Mouse (Mus musculus) right cerebral cortex, postnatal 10 days (tissue): ENCODE measurements at regions not wholly inside any gene's neighbourhood (a gene's known extent, or its start where the extent isn't known, plus 50 kb on each side); places are given as distances from the start of the nearest gene placed in this dataset.
A peak's percentile ranks its signal among the peaks of the same experiment; 100 is the strongest.

Experiments used
- DNase-seq, 2 experiments: peaks; one replicate each; pipeline ENCODE4 v3.0.0; 2021; ENCODE audit warnings: low spot score in 2 of 2

DNA sequence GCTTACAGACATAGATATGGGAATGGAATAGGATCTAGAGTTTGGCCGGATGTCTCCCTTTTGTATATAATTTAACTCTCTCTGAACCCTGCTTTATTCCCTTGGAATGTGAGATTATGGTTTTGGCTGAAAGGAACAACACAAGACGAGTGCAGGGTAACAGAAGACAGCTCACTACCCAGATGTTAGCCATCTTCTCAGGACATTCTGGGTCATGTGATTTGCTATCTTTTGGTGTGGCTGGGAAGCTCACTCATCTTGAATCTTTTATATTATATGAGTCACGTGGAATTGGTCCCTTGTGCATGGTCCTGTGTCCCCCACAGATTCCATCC, 108.6 kb upstream of the Tmc3 start:
- DNase-seq, result no peak

DNA sequence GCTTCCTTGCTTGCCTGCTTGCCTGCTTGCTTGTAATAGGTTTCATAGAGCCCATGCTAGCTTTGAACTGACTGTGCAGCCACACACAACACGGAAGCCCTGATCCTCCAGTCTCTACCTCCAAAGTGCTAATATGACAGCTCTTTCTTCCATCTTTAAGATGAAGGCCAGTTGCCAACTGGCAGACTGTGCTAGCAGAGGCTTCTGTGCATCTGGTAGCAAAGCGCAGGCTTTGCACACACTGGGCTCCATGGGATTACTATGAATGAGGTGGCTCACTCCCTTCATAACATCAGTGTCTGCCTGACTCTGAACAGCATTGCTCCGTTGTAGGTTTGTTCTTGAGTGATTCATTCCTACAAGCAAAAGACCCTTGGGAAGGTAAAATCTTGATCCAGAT, 107.9 kb upstream of the Tmc3 start:
- DNase-seq, result peak; percentile 26 to 28

DNA sequence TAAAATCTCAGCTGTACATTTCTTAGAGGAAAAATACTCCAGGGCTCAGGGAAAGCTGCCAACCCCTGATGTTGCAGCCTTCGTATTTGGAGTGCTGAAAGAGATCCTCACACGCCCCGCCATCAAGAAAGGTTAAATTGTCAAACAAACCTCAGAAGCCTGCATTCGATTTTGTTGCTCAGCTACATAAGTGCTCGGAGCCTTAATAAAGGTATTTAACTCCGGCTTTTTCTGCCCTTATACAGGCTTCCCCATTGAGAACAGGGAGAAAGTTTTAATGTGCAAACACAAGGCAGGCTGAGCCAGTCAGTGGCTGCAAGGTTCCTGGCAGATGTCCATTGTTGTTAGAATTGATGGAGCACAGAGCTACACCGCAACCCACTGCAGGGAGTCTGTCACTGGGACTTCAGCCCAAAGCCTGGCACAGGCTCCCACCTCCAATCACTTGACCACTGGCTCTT, 107.0 kb upstream of the Tmc3 start:
- peak; percentile 38 to 46 for DNase-seq

DNA sequence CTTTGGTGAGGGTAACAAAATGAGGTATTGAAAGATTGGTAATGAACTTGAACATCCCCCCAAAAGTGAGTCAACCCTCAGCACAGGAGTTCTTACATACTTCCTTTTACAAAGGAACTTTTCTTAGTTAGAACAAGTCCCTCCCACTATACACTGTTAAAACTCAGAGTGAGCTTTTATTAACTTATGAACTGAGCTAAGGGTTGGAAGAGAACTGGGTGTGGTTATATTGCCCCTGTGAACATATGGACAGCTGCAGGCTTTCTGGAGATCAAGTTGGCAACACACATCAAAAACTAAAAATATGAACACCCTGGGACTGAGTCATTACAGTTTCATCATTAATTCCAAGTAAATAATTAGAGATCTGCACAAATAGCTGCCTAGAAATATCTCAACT, 103.1 kb upstream of the Tmc3 start:
- no peak for DNase-seq

DNA sequence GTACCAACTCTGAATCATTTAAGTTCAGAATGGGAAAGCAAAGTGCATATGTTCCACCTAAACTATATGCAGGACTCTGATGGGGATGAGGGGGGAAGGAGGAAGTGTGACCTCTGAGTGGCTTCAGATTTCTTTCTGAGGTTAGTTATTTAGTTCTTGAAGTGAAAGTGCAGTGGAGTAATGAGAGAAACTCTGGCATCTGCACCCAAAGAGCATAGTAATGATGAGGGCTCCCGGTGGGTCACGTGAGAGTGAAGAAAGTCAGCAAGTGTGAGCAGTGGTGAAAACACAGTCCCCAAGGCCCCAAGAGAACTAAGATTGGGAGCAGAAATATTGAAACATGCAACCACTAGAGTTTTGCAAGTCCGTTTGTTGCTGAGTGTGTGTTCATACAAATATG, 102.5 kb upstream of the Tmc3 start:
- DNase-seq, result no peak

DNA sequence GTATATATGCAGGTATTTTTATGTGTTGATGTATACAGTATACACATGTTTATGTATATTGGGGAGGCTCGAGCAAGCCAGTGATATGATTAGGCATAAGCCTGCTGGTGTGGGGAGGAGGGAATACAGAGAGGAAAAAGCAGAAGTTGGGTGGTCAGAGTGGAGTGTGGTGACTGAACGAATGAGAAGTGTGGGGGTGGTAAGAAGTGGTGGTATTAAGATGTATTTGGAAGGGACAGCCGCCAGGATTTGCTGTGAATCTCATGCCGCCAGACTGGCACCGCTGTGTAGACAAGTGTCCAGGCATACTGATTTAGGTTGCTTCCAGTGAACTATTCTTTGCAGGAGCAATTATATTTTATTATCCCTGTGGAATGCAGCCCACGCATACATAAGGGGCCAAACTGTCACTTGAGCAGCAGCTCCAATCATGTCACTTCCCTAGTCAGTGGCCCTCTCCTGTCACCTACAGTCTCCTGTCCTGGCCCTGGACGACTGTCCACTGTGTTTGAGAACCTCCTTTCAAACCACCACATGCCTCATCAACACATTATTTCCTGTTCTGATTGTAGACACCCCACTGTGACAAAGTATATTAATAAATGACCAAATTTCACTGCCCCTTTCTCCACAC, 101.9 kb upstream of the Tmc3 start:
- no peak for DNase-seq

DNA sequence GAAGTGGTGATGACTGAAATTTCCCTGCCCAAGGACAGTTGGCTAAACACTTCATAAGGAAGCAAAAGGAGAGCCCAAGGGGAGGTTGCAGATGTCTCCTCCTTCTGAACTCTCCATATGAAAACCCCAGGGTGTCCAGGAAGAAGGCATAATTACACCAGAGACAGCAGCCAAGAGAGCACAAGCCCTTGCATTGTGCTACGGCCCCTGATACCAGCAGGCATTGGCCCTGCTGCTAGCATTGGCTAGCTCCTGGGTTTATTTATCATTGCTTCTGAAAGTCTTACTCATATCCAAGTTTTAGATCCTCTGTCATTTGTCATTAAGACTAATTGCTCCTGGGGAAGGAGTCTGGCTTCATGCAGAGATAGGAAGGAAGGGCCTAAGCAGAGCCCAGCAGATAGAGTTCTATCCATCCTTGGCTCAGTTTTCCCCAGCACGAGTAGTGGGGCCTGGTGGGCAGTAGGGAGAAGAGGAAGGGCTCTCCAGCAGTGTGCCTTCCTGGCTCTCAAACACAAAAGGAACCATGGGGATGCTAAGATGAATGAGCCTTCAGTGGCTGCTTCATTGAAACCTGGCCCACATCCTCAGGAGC, 98.5 kb upstream of the Tmc3 start:
- DNase-seq, result no peak

DNA sequence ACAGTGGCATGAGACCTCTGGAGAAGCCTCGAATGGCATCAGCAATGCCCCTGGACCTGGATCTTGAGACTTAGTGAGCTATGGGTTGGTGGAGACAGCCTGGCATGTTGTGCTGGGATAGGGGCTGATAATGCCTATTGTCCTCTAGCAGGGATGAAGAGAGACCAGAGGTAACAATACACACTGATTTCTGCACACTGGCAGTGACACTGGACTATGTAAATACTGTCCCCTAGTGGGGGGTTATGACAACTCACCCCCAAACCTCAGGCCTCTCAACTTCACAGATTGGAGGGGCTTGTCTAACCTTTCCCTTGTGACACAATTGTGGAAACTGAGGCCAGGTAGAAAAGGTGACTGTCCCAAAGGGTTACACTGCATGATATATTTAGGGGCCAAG, 94.9 kb upstream of the Tmc3 start:
- DNase-seq, result no peak

DNA sequence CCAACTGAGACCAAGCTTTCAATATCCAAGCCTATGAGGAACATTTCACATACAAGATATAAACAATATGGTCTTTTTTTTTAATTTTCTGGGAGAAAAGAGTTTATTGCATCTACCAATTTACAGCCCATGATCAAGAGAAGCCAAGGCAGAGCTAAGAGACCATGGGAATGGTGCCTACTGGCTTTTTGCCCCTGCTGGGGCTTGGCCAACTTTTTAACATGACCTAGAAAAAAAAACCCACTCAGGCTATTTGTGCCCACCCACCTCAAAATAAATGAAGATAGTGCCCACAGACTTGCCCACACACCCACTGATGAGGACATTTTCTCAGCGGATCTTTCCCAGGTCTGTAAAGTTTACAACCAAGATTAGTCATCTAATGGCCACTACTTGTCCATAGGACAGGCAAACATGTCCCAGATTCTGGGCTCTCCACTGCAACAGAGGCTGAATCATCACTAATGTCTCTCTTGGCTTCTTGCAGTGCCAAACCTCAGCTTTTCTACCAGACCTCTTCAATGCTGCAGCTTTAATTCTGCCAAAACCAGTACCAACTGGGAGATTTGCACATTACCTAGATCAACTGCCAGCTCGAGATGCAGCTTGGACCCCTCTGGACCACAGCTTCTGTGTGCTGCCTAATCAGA, 79.6 kb upstream of the Tmc3 start:
- no peak for DNase-seq

DNA sequence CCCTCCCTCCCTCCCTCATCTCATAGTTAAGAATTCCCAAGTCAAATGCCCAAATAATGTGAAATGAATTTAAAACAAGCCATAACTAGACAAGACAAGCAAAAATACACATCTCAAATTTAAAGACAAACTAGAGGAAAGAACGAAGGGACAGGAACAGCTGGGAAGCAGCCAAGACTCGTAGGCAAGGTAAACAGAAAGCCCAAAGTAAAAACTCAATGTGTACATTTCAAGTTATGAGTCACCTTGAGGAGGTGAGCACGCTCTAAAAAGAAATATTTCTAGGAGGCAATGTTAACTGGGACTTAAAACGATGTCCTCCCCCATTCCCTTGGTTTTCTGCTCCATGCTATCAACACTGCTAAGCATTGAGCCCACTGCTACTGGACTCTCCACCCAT, 68.4 kb upstream of the Tmc3 start:
- DNase-seq, result no peak

DNA sequence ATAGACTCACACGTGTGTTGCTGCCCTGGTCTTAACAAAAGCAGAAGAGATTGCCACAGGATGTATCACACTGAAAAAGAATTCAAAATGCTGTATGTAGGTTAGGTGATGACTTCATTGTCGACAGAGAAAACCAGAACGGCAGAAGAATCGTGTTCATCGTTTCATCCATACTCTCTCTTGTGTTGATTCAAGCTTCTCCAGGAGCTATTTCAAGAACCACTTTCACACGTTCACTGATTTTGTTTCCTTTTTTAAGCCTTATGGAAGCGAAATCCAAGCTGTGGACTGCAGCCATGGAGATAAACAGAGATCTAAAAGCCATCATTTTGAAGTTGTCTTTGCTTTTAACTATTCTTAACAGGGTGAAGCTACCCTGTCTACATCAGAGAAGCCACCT, 63.2 kb upstream of the Tmc3 start:
- DNase-seq, result peak; percentile 43 to 61
